Mouse (Mus musculus) embryo, embryonic 11 days (tissue): ENCODE results near the gene Twist2.

Source experiments
- DNase-seq: peaks from one replicate; pipeline ENCODE4 v3.0.0-alpha.2; 2015

The Twist2 gene

GRCm38 (mm10) chr1:91875042-91875720 is 73.9 kb downstream of the Twist2 start:
- no peak for DNase-seq

DNA sequence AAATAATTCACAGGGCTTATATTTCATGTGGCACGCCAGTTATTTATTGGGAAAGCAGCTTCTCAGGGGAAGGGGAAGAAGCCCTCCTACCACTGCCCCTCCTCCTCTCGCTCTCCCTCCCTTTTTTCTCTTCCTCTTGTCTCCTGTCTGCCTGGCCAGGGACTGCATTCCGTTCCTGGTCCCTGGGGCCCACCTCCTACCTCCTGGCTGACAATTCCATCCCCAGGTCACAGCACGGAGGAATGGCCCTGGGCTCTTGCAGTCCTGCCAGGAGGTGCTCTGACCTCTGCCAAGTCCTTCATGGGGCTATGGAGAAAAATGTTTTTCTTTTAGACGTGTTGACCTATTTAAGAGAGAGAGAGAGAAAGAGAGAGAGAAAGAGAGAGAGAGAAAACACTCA is 77.4 kb downstream of the Twist2 start:
- DNase-seq, result no peak

GRCm38 (mm10) chr1:91880156-91880555 is 78.9 kb downstream of the Twist2 start:
- DNase-seq, result no peak

DNA sequence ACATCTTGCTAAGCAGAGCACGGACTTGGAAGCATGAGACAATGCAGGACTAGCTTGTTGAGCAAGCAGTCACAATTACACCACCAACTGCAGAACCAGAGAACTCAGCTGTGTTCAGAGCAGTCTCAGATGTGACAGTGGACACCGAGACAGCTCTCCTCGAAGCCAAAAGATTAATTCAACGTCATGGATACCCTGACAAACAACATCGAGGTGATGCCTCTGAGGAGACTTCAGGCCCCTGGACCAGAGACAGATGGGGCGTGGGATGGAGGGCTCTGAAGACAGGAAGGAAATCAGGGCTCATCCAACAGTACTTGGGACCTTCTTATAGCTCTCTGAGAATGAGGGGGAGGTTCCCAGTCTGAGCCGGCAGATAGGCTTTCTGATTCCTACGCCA is 79.6 kb downstream of the Twist2 start:
- DNase-seq, result no peak

DNA sequence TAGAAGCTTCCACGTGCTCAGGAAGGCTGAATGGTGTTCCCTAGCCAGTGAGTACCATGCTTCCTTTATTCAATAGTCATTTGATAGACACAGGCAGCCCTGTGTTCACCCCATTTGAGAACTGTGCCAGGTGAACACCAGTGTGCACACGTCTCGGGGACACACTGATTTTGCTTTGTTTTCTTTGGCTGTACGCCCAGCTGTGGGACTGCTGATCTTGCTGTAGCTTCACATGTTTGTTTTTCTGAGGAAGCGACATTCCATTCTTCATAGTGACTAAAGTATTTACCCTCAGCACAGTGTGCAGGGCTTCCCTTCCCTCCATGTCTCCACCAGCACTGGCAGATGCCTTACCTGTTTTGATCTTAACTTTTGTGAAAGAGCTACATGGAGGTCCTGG is 81.9 kb downstream of the Twist2 start:
- DNase-seq, result no peak

GRCm38 (mm10) chr1:91893598-91893997 is 92.3 kb downstream of the Twist2 start:
- DNase-seq, result no peak

- no peak for DNase-seq
Measured at GRCm38 (mm10) chr1:91894286-91894685, 93.0 kb downstream of the Twist2 start.

DNA sequence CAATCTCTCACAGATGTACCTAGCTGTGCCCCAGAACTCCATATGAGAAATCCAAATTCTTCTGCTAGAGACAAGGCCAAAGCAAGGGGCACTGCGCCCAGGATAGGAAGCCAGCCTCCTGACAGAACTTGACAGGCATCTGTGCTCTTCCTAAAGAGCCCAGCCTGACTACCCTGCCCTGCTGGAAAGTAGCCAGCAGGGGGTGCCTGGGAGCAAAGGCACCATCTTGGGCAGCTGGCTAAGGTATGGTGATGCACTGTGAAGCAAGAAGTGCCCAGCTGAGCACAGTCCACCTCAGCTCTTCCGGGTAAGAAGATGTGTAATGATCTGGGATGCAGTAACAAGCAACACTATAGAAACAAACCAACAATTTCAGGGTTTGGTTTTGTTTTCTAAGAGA is 95.8 kb downstream of the Twist2 start:
- no peak for DNase-seq
